In the genomic region with DNA sequence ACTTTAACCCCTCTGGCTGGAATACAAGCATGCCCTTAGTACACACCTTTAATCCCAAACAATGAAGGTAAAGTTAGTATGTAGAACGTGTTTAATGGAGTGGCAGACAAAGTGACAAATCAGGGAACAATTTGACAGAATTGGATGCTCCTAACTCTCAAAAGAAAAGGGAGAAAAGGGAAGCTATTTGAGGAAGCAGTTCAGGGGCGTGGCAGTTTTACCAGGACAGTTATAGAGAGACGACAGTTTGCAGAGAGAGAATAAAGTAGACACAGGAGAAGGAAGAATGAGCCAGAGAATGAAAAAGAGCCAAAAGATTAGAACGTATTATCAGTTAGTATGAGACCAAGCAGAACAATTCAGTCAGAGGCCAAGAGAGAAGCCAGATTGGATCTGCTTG, we compare ENCODE assay signal across 28 mouse cellular contexts.
A peak's percentile ranks its signal among the peaks of the same experiment; 100 is the strongest.
DNase-seq lines count a peak whose midpoint lies in the region; ATAC-seq and TF ChIP-seq lines count a peak whose summit lies in the region.
"Had no signal": no experiment of that assay in that cellular context is flagged by ENCODE, and none has a peak within 500 bp of the region (broad histone marks: within the 10 kb centered on the region; RNA-seq: fewer than 3 reads in every experiment).

No protein-coding gene starts in this region.

- ATAC-seq in common myeloid progenitor, adult 5-6 weeks (replicated peaks; ENCODE audit: low read depth, poor library complexity, severe bottlenecking) = peak; percentile 58; the same call in 1 of the 2 replicates
- peak; percentile 73 for ATAC-seq in megakaryocyte, adult 5-6 weeks (ENCODE audit: poor library complexity, severe bottlenecking)
- ATAC-seq: CD4-positive, CD25-positive, alpha-beta regulatory T cell, adult 4 months; forebrain, embryonic 14.5 days; forebrain, embryonic 16.5 days had no signal

- H3K36me3 ChIP-seq in MEL (ENCODE audit: control insufficient read depth in 1 of 2, insufficient read depth in 2 of 2, low read length in 2 of 2) = no peaks in the 10 kb centered on the region
- H3K36me3 ChIP-seq in hindbrain, embryonic 10.5 days = no peaks in the 10 kb centered on the region
- H3K36me3 ChIP-seq: embryonic facial prominence, embryonic 13.5 days; embryonic facial prominence, embryonic 15.5 days; forebrain, embryonic 10.5 days; forebrain, embryonic 12.5 days; G1E had no signal

- no peak for TF ChIP-seq POLR2A in lung, adult 2 months (IDR thresholded peaks at IDR 0.05; ENCODE audit: borderline replicate concordance, extremely low read depth, low read depth, low read length)
- TF ChIP-seq POLR2A in MEL (IDR thresholded peaks at IDR 0.05; ENCODE audit: control insufficient read depth in 1 of 2, insufficient read depth in 1 of 2, low read depth in 1 of 2, low read length in 2 of 2, poor library complexity in 1 of 2) = no peak

- no peaks in the 10 kb centered on the region for H3K27me3 ChIP-seq in MEL (ENCODE audit: control insufficient read depth in 1 of 2, insufficient read depth in 2 of 2, low read length in 2 of 2)
- H3K27me3 ChIP-seq in hindbrain, embryonic 10.5 days (ENCODE audit: insufficient read depth, poor library complexity, severe bottlenecking) = no peaks in the 10 kb centered on the region
- H3K27me3 ChIP-seq: CH12.LX; embryonic facial prominence, embryonic 13.5 days; embryonic facial prominence, embryonic 15.5 days; forebrain, embryonic 12.5 days had no signal

- WGBS in lung, adult 2 months = 46% methylated on average over 4 of the region's 4 CpGs
- 70% methylated on average over 4 of the region's 4 CpGs for WGBS in hindbrain, embryonic 10.5 days

- no peak overlapping the region for H3K9ac ChIP-seq in MEL (ENCODE audit: control insufficient read depth, low read depth, low read length, poor library complexity, severe bottlenecking)
- H3K9ac ChIP-seq: embryonic facial prominence, embryonic 13.5 days; embryonic facial prominence, embryonic 15.5 days; forebrain, embryonic 12.5 days had no signal

- DNase-seq in lung, postnatal 36 days = peak; percentile 13
- DNase-seq in lung, adult 2 months = no peak
- DNase-seq in MEL (ENCODE audit: low read depth, low spot score) = peak; percentile 6
- DNase-seq in left cerebral cortex, adult 18-20 months (ENCODE audit: low spot score in 2 of 2) = no peak
- no peak for DNase-seq in hindbrain, embryonic 10.5 days (ENCODE audit: low spot score)
- no peak for DNase-seq in kidney, postnatal 36 days
- DNase-seq: adrenal gland, adult 2 months; adrenal gland, postnatal 10 days; adrenal gland, postnatal 25 days; B cell, adult 2 months; cerebellum, adult 11-12 months; cerebellum, adult 2 months; cerebellum, adult 9-10 months; cerebellum, postnatal 10 days; cerebellum, postnatal 25 days; embryo, embryonic 11 days had no signal

- no peaks in the 10 kb centered on the region for H3K4me1 ChIP-seq in lung, adult 2 months (ENCODE audit: control insufficient read depth, insufficient read depth, low read length)
- no peaks in the 10 kb centered on the region for H3K4me1 ChIP-seq in MEL (ENCODE audit: control insufficient read depth in 1 of 2, insufficient read depth in 2 of 2, low read length in 2 of 2)
- no peaks in the 10 kb centered on the region for H3K4me1 ChIP-seq in hindbrain, embryonic 10.5 days (replicated peaks)
- H3K4me1 ChIP-seq: embryonic facial prominence, embryonic 13.5 days; embryonic facial prominence, embryonic 15.5 days; forebrain, embryonic 10.5 days; forebrain, embryonic 12.5 days had no signal

- no peak for TF ChIP-seq CTCF in lung, adult 2 months (IDR thresholded peaks at IDR 0.05; ENCODE audit: insufficient read depth, low read length)
- no peak for TF ChIP-seq CTCF in MEL (IDR thresholded peaks at IDR 0.05 in 2 of 3, conservative IDR thresholded peaks at IDR 0.05 in 1 of 3; ENCODE audit: control insufficient read depth in 1 of 3, insufficient read depth in 1 of 3, low read depth in 2 of 3, low read length in 3 of 3, poor library complexity in 1 of 3, severe bottlenecking in 1 of 3)

- no peaks in the 10 kb centered on the region for H3K79me2 ChIP-seq in MEL (ENCODE audit: control insufficient read depth, insufficient read depth, low read length, poor library complexity)

- H3K9me3 ChIP-seq in MEL (replicated peaks; ENCODE audit: insufficient read depth, low read length) = no peaks in the 10 kb centered on the region
- no peaks in the 10 kb centered on the region for H3K9me3 ChIP-seq in hindbrain, embryonic 10.5 days
- H3K9me3 ChIP-seq: embryonic facial prominence, embryonic 13.5 days; embryonic facial prominence, embryonic 15.5 days; forebrain, embryonic 10.5 days; forebrain, embryonic 12.5 days; G1E had no signal

- no peak for TF ChIP-seq EP300 in MEL (IDR thresholded peaks at IDR 0.05; ENCODE audit: low read depth in 1 of 2, low read length in 2 of 2)

- TF ChIP-seq RAD21 in MEL (IDR thresholded peaks at IDR 0.05; ENCODE audit: low read depth, low read length) = no peak

- no peak overlapping the region for H3K27ac ChIP-seq in MEL (ENCODE audit: control insufficient read depth, low read depth, low read length)
- H3K27ac ChIP-seq in hindbrain, embryonic 10.5 days = no peak overlapping the region
- H3K27ac ChIP-seq: embryonic facial prominence, embryonic 13.5 days; embryonic facial prominence, embryonic 15.5 days; forebrain, embryonic 10.5 days; forebrain, embryonic 12.5 days had no signal

- H3K4me3 ChIP-seq in lung, adult 2 months (replicated peaks; ENCODE audit: extremely low read depth, low read depth, low read length) = no peak overlapping the region
- H3K4me3 ChIP-seq in MEL (ENCODE audit: control insufficient read depth in 1 of 2, insufficient read depth in 1 of 2, low read depth in 2 of 2, low read length in 2 of 2) = no peak overlapping the region
- H3K4me3 ChIP-seq in hindbrain, embryonic 10.5 days = no peak overlapping the region
- H3K4me3 ChIP-seq: embryonic facial prominence, embryonic 13.5 days; embryonic facial prominence, embryonic 15.5 days; erythroblast, embryonic 14.5 days; forebrain, embryonic 10.5 days; forebrain, embryonic 12.5 days had no signal

TF ChIP-seq in MEL, 35 proteins besides CTCF, POLR2A, EP300 and RAD21:
- TF ChIP-seq SMC3 (IDR thresholded peaks at IDR 0.05; ENCODE audit: low read depth, low read length) (no peak), ETS1 (IDR thresholded peaks at IDR 0.05; ENCODE audit: low read depth, low read length) (no peak), ZNF384 (IDR thresholded peaks at IDR 0.05; ENCODE audit: low read depth, low read length) (no peak), NRF1 (IDR thresholded peaks at IDR 0.05; ENCODE audit: insufficient read depth, low read depth, low read length, poor library complexity, severe bottlenecking) (no peak), E2F4 (IDR thresholded peaks at IDR 0.05; ENCODE audit: borderline replicate concordance, low read depth, low read length) (no peak), MAZ (IDR thresholded peaks at IDR 0.05; ENCODE audit: low read depth, low read length) (no peak), MAFK (IDR thresholded peaks at IDR 0.05; ENCODE audit: borderline replicate concordance, low read depth, low read length) (no peak), UBTF (IDR thresholded peaks at IDR 0.05; ENCODE audit: borderline replicate concordance, insufficient read depth, low read depth, low read length) (no peak), SIN3A (IDR thresholded peaks at IDR 0.05; ENCODE audit: low read length) (no peak), GATA1 (IDR thresholded peaks at IDR 0.05; ENCODE audit: low read depth, low read length) (no peak), MXI1 (IDR thresholded peaks at IDR 0.05; ENCODE audit: low read depth, low read length) (no peak), ZMIZ1 (IDR thresholded peaks at IDR 0.05; ENCODE audit: low read depth, low read length) (no peak), MYC (IDR thresholded peaks at IDR 0.05; ENCODE audit: low read depth, low read length) (no peak), TBP (IDR thresholded peaks at IDR 0.05; ENCODE audit: low read depth, low read length) (no peak), RCOR1 (IDR thresholded peaks at IDR 0.05; ENCODE audit: low read depth, low read length) (no peak), USF2 (IDR thresholded peaks at IDR 0.05; ENCODE audit: borderline replicate concordance in 1 of 2, insufficient read depth in 1 of 2, low read depth in 1 of 2, low read length in 2 of 2) (no peak), HCFC1 (IDR thresholded peaks at IDR 0.05; ENCODE audit: low read depth, low read length) (no peak), TCF12 (IDR thresholded peaks at IDR 0.05; ENCODE audit: low read depth, low read length) (no peak)

Comparison
In these comparisons a context has a peak if more than half of its experiments do, and no peak if none do; other contexts are left out.
1. DNase-seq: peak in lung, postnatal 36 days (single experiment) and MEL (single experiment); none in lung, adult 2 months (single experiment), left cerebral cortex, adult 18-20 months (0 of 2), hindbrain, embryonic 10.5 days (single experiment) and kidney, postnatal 36 days (0 of 2).